Comparison of ENCODE assay signal across 13 mouse cellular contexts in the genomic region with DNA sequence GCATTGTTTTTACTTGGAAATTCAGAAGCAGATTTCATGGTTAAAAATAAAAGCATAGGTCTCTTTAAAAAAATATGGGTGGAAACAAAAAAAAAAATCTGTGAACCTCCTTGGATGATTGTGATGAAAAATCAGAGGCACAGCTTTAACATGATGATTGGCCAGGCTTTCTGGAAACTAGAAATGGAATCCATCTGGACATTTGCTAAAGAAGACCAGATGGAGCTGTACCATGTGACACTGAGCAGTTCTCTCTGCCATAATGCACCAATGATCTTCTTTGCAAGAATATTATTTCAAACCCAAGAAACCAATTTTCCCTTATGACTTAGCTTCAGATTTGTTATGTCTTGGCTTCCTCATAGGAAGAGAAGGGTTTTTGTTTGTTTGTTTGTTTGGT. TPM values are rescaled to one million over a fixed set of nuclear protein-coding genes. Genes with fewer than 3 reads are reported as not detected.
DNase-seq lines count a peak whose midpoint lies in the region.
"Had no signal": no experiment of that assay in that cellular context is flagged by ENCODE, and none has a peak within 500 bp of the region (broad histone marks: within the 10 kb centered on the region; RNA-seq: fewer than 3 reads in every experiment).

No protein-coding gene starts in this region.

- DNase-seq in cerebellum, postnatal 10 days, result peak; percentile 6 to 28
- no peak for DNase-seq in cerebellum, adult 8-10 months
- DNase-seq in frontal cortex, adult 2 months (ENCODE audit: extremely low spot score in 1 of 2, low spot score in 1 of 2), result peak; percentile 40 to 76
- no peak for DNase-seq in frontal cortex, postnatal 14 days (ENCODE audit: low spot score in 2 of 2)
- peak; percentile 20 to 24 for DNase-seq in right cerebral cortex, adult 2 months (ENCODE audit: low spot score in 2 of 2)
- DNase-seq in right cerebral cortex, postnatal 4 days, result no peak
- peak; percentile 90 for DNase-seq in telencephalon, adult 2 months (ENCODE audit: low read depth, low spot score)
- no peak for DNase-seq in yolk sac, embryonic 10.5 days (ENCODE audit: low spot score)
- DNase-seq: gastrocnemius, postnatal 14 days; heart, adult 2 months; kidney, adult 2 months; kidney, postnatal 25 days; thymus, adult 18-20 months had no signal

RNA-seq across cellular contexts. Expression of a gene that starts 28.6 kb away (rescaled TPM):
- 19.6 and 20.0 TPM in 2 replicates for polyA plus RNA-seq in frontal cortex, adult 2 months (2012; rRNA removed)
- polyA plus RNA-seq: kidney, adult 2 months had no signal

Comparison
In these comparisons a context has a peak if more than half of its experiments do, and no peak if none do; other contexts are left out.
1. DNase-seq: peak in cerebellum, postnatal 10 days (2 of 2), frontal cortex, adult 2 months (2 of 2), right cerebral cortex, adult 2 months (2 of 2) and telencephalon, adult 2 months (single experiment); none in cerebellum, adult 8-10 months (single experiment), frontal cortex, postnatal 14 days (0 of 2), right cerebral cortex, postnatal 4 days (single experiment) and yolk sac, embryonic 10.5 days (single experiment).